12 mouse cellular contexts compared by ENCODE assay signal in genomic region chr5:115524471-115524870, GRCm38 (mm10). TPM values are rescaled to one million over a fixed set of nuclear protein-coding genes. Genes with fewer than 3 reads are reported as not detected.
DNase-seq lines count a peak whose midpoint lies in the region; ATAC-seq and TF ChIP-seq lines count a peak whose summit lies in the region.
"Had no signal": no experiment of that assay in that cellular context is flagged by ENCODE, and none has a peak within 500 bp of the region (broad histone marks: within the 10 kb centered on the region; RNA-seq: fewer than 3 reads in every experiment).

No protein-coding gene starts in this region.

- no peak for DNase-seq in kidney, adult 8-10 months
- DNase-seq in limb, embryonic 11.5 days (ENCODE audit: low spot score): no peak
- no peak for DNase-seq in urinary bladder, postnatal 14 days (ENCODE audit: low spot score)
- DNase-seq: adrenal gland, postnatal 36 days; cerebellum, postnatal 10 days; spleen, adult 18-20 months had no signal

- peak; percentile 16; the same call in 1 of the 2 replicates for ATAC-seq in kidney, embryonic 16.5 days (ENCODE audit: low FRiP score, low TSS enrichment)
- ATAC-seq in limb, embryonic 11.5 days (ENCODE audit: insufficient number of reproducible peaks, low FRiP score, low TSS enrichment, low read depth): peak; percentile 35; the same call in 1 of the 2 replicates
- ATAC-seq in CD4-positive, CD25-positive, alpha-beta regulatory T cell, adult 4 months: no peak
- ATAC-seq: forebrain, embryonic 14.5 days; hindbrain, embryonic 16.5 days had no signal

- H3K27ac ChIP-seq in kidney, embryonic 16.5 days (ENCODE audit: low read length): peak overlapping the region; percentile 79
- H3K27ac ChIP-seq in brown adipose tissue, adult 24 weeks (replicated peaks; ENCODE audit: low read depth, low read length): peak overlapping the region; percentile 82
- H3K27ac ChIP-seq in limb, embryonic 11.5 days (replicated peaks; ENCODE audit: low read depth, low read length): peak overlapping the region; percentile 68

- H3ac ChIP-seq in C2C12 (ENCODE audit: control insufficient read depth, insufficient read length, low read depth): peak overlapping the region; percentile 4

- H3K79me2 ChIP-seq in C2C12 (ENCODE audit: control insufficient read depth, insufficient read depth): peaks cover 98% of the 10 kb centered on the region

- 39% methylated on average over 12 of the region's 12 CpGs for WGBS in kidney, embryonic 16.5 days
- WGBS in limb, embryonic 11.5 days: 42% methylated on average over 12 of the region's 12 CpGs

- H3K9me3 ChIP-seq in kidney, embryonic 16.5 days (ENCODE audit: low read length): no peaks in the 10 kb centered on the region
- no peaks in the 10 kb centered on the region for H3K9me3 ChIP-seq in limb, embryonic 11.5 days (ENCODE audit: control insufficient read depth, low read length)

- H3K36me3 ChIP-seq in kidney, embryonic 16.5 days (ENCODE audit: insufficient read depth, low read length): no peaks in the 10 kb centered on the region
- peaks cover 8% of the 10 kb centered on the region for H3K36me3 ChIP-seq in C2C12 (ENCODE audit: control insufficient read depth, insufficient read depth)
- H3K36me3 ChIP-seq in limb, embryonic 11.5 days (ENCODE audit: control insufficient read depth, insufficient read depth, low read length): no peaks in the 10 kb centered on the region

- TF ChIP-seq CTCF in C2C12 (IDR thresholded peaks at IDR 0.05; ENCODE audit: control insufficient read depth, insufficient read depth, insufficient read length): no peak

- H3K79me3 ChIP-seq in C2C12 (ENCODE audit: low read depth): peaks cover 61% of the 10 kb centered on the region

- peak overlapping the region; percentile 42 for H3K9ac ChIP-seq in kidney, embryonic 16.5 days (replicated peaks; ENCODE audit: low read length)
- H3K9ac ChIP-seq in limb, embryonic 11.5 days (ENCODE audit: low read length): no peak overlapping the region; the same call in 1 of the 2 replicates

- H3K4me3 ChIP-seq in kidney, embryonic 16.5 days (ENCODE audit: low read length): no peak overlapping the region
- no peak overlapping the region for H3K4me3 ChIP-seq in C2C12 (ENCODE audit: insufficient read depth, poor library complexity, severe bottlenecking)
- H3K4me3 ChIP-seq in brown adipose tissue, adult 24 weeks (ENCODE audit: insufficient read depth, low read depth, low read length): no peak overlapping the region
- H3K4me3 ChIP-seq in limb, embryonic 11.5 days (ENCODE audit: low read depth, low read length): no peak overlapping the region

- peaks cover 76% of the 10 kb centered on the region for H3K4me1 ChIP-seq in kidney, embryonic 16.5 days (ENCODE audit: insufficient read depth, low read length)
- peaks cover 61% of the 10 kb centered on the region for H3K4me1 ChIP-seq in brown adipose tissue, adult 24 weeks (ENCODE audit: control insufficient read depth, insufficient read depth, insufficient read length, low read length)
- H3K4me1 ChIP-seq in limb, embryonic 11.5 days (ENCODE audit: control insufficient read depth, insufficient read depth, low read length): peaks cover 61% of the 10 kb centered on the region

- H3K4me2 ChIP-seq in kidney, embryonic 16.5 days (replicated peaks; ENCODE audit: low read depth, low read length): peak overlapping the region; percentile 27
- H3K4me2 ChIP-seq in limb, embryonic 11.5 days (ENCODE audit: low read depth, severe bottlenecking): peak overlapping the region; percentile 45; the same call in 1 of the 2 replicates

- no peaks in the 10 kb centered on the region for H3K27me3 ChIP-seq in kidney, embryonic 16.5 days (ENCODE audit: insufficient read depth, low read length)
- H3K27me3 ChIP-seq in C2C12 (ENCODE audit: control insufficient read depth, insufficient read depth, insufficient read length): no peaks in the 10 kb centered on the region
- no peaks in the 10 kb centered on the region for H3K27me3 ChIP-seq in limb, embryonic 11.5 days (ENCODE audit: control insufficient read depth, insufficient read depth, low read length)

TF ChIP-seq in C2C12, 6 proteins besides CTCF, POLR2A, EP300 and RAD21:
- TF ChIP-seq MAX (IDR thresholded peaks at IDR 0.05): no peak
- no peak for TF ChIP-seq MYOD1 (IDR thresholded peaks at IDR 0.05; ENCODE audit: control insufficient read depth, insufficient read length, low read depth)
- no peak for TF ChIP-seq CEBPB (IDR thresholded peaks at IDR 0.05; ENCODE audit: low read depth)
- TF ChIP-seq FOSL1 (IDR thresholded peaks at IDR 0.05; ENCODE audit: insufficient read depth, low read length, poor library complexity, severe bottlenecking): no peak
- no peak for TF ChIP-seq MYOG (IDR thresholded peaks at IDR 0.05; ENCODE audit: control insufficient read depth, extremely low read depth, insufficient read length)
- no peak for TF ChIP-seq USF1 (IDR thresholded peaks at IDR 0.05; ENCODE audit: low read depth)

RNA-seq across cellular contexts. Expression of gene Pxn, which starts 18.0 kb away (rescaled TPM):
- 60.5 and 67.2 TPM in 2 replicates for polyA plus RNA-seq in kidney, embryonic 16.5 days (2015; fragmentation: Nextera tagmentation; extraction: Ambion mirVana)
- 46.8 TPM for polyA plus RNA-seq in C2C12 (2012; fragmentation: generic; extraction: Trizol)
- polyA plus RNA-seq in brown adipose tissue, adult 24 weeks (2012; ENCODE audit: insufficient read depth, insufficient read length, missing spikeins): 10.6 and 12.2 TPM in 2 replicates
- 13.5 and 17.7 TPM in 2 replicates for polyA plus RNA-seq in limb, embryonic 11.5 days (2014; fragmentation: Nextera tagmentation; extraction: Ambion mirVana)
- 10 to 100 TPM; 14.5 to 23.4 TPM for polyA plus RNA-seq in CD4-positive, CD25-positive, alpha-beta regulatory T cell, adult 4 months (2017; shearing (Covaris generic))

RNA-seq across cellular contexts. Expression of gene Rplp0, which starts 34.8 kb away (rescaled TPM):
- polyA plus RNA-seq in kidney, embryonic 16.5 days (2015; fragmentation: Nextera tagmentation; extraction: Ambion mirVana): 1,527 and 1,553 TPM in 2 replicates
- polyA plus RNA-seq in C2C12 (2012; fragmentation: generic; extraction: Trizol): 5,791 TPM
- 575 and 685 TPM in 2 replicates for polyA plus RNA-seq in brown adipose tissue, adult 24 weeks (2012; ENCODE audit: insufficient read depth, insufficient read length, missing spikeins)
- polyA plus RNA-seq in limb, embryonic 11.5 days (2014; fragmentation: Nextera tagmentation; extraction: Ambion mirVana): 1,447 and 1,526 TPM in 2 replicates
- polyA plus RNA-seq in CD4-positive, CD25-positive, alpha-beta regulatory T cell, adult 4 months (2017; shearing (Covaris generic)): 1,000 to 10,000 TPM; 4,123 to 4,128 TPM

RNA-seq across cellular contexts. Expression of gene Sirt4, which starts 39.9 kb away (rescaled TPM):
- 27.3 and 27.5 TPM in 2 replicates for polyA plus RNA-seq in kidney, embryonic 16.5 days (2015; fragmentation: Nextera tagmentation; extraction: Ambion mirVana)
- 9.2 TPM for polyA plus RNA-seq in C2C12 (2012; fragmentation: generic; extraction: Trizol)
- polyA plus RNA-seq in brown adipose tissue, adult 24 weeks (2012; ENCODE audit: insufficient read depth, insufficient read length, missing spikeins): 11.4 and 18.4 TPM in 2 replicates
- 19.2 and 19.7 TPM in 2 replicates for polyA plus RNA-seq in limb, embryonic 11.5 days (2014; fragmentation: Nextera tagmentation; extraction: Ambion mirVana)
- polyA plus RNA-seq in CD4-positive, CD25-positive, alpha-beta regulatory T cell, adult 4 months (2017; shearing (Covaris generic)): 10 to 100 TPM in 1 of 2 experiments, 1 to 10 TPM in 1; 9.9 to 18.6 TPM

RNA-seq across cellular contexts. Expression of gene Gcn1l1, which starts 40.6 kb away (rescaled TPM):
- polyA plus RNA-seq in kidney, embryonic 16.5 days (2015; fragmentation: Nextera tagmentation; extraction: Ambion mirVana): 44.3 and 48.8 TPM in 2 replicates
- polyA plus RNA-seq in C2C12 (2012; fragmentation: generic; extraction: Trizol): 46.2 TPM
- polyA plus RNA-seq in brown adipose tissue, adult 24 weeks (2012; ENCODE audit: insufficient read depth, insufficient read length, missing spikeins): 9.9 and 15.0 TPM in 2 replicates
- polyA plus RNA-seq in limb, embryonic 11.5 days (2014; fragmentation: Nextera tagmentation; extraction: Ambion mirVana): 39.6 and 44.5 TPM in 2 replicates
- 10 to 100 TPM; 25.2 to 36.2 TPM for polyA plus RNA-seq in CD4-positive, CD25-positive, alpha-beta regulatory T cell, adult 4 months (2017; shearing (Covaris generic))

RNA-seq across cellular contexts. Expression of gene Pla2g1b, which starts 58.4 kb away (rescaled TPM):
- 0.94 and 2.1 TPM in 2 replicates for polyA plus RNA-seq in kidney, embryonic 16.5 days (2015; fragmentation: Nextera tagmentation; extraction: Ambion mirVana)
- not detected for polyA plus RNA-seq in C2C12 (2012; fragmentation: generic; extraction: Trizol)
- not detected in 2 replicates for polyA plus RNA-seq in brown adipose tissue, adult 24 weeks (2012; ENCODE audit: insufficient read depth, insufficient read length, missing spikeins)
- polyA plus RNA-seq in limb, embryonic 11.5 days (2014; fragmentation: Nextera tagmentation; extraction: Ambion mirVana): not detected in 2 replicates
- polyA plus RNA-seq in CD4-positive, CD25-positive, alpha-beta regulatory T cell, adult 4 months (2017; shearing (Covaris generic)): not detected
- polyA plus RNA-seq: forebrain, embryonic 14.5 days; hindbrain, embryonic 16.5 days had no signal
